Mouse (Mus musculus) CH12.LX (cell line): Measurements from ENCODE around the gene Larp4b. TPM values are rescaled to one million over a fixed set of nuclear protein-coding genes. Genes with fewer than 3 reads are reported as not detected.
A peak's percentile ranks its signal among the peaks of the same experiment; 100 is the strongest.

Experiments
- DNase-seq: peaks from one replicate; pipeline ENCODE4 v3.0.0-alpha.2; 2013; ENCODE audit errors: extremely low read depth
- H3K27ac ChIP-seq: 2 replicates; pipeline ENCODE4 v1.5.1; 2012; ENCODE audit warnings: low read depth, mild to moderate bottlenecking, control low read depth, moderate library complexity; ENCODE audit not compliant: insufficient read depth
- H3K27me3 ChIP-seq: replicated peaks from 2 replicates; pipeline ENCODE3; 2012; ENCODE audit warnings: inconsistent platforms
- H3K36me3 ChIP-seq, 2 experiments: replicated peaks in 1 of 2; 2 replicates each; pipeline versions ENCODE3 to v1.6.1; 2012; ENCODE audit warnings: inconsistent platforms in 1 of 2, low read length in 1 of 2, mild to moderate bottlenecking in 1 of 2, mixed read lengths in 1 of 2, moderate library complexity in 1 of 2; ENCODE audit not compliant: control insufficient read depth in 1 of 2, insufficient read depth in 1 of 2
- H3K4me1 ChIP-seq, 2 experiments: 2 replicates each; pipeline ENCODE4 v1.6.1; 2012; ENCODE audit warnings: inconsistent platforms in 1 of 2, moderate library complexity in 1 of 2; ENCODE audit not compliant: insufficient read depth in 2 of 2, control insufficient read depth in 1 of 2
- H3K4me2 ChIP-seq: 2 replicates; pipeline ENCODE4 v1.6.1; 2012; ENCODE audit warnings: low read depth, mild to moderate bottlenecking, control low read depth; ENCODE audit not compliant: poor library complexity, insufficient read depth, severe bottlenecking
- H3K4me3 ChIP-seq, 3 experiments: fragments of 150-350 bp in 1 of 3; sonication (generic) in 1 of 3; replicated peaks in 1 of 3; 2 replicates each; pipeline versions ENCODE3 to v1.5.1; 2011 to 2012; ENCODE audit warnings: low read depth in 2 of 3, low read length in 2 of 3, mild to moderate bottlenecking in 2 of 3, moderate library complexity in 2 of 3, control low read depth in 1 of 3, improper control_type of control experiment in 1 of 3, inconsistent platforms in 1 of 3, mixed read lengths in 1 of 3; ENCODE audit not compliant: poor library complexity in 1 of 3
- H3K79me2 ChIP-seq: replicated peaks from 2 replicates; pipeline ENCODE4 v1.6.1; 2012; ENCODE audit warnings: mild to moderate bottlenecking, moderate library complexity; ENCODE audit not compliant: control insufficient read depth, poor library complexity, insufficient read depth, severe bottlenecking; ENCODE audit errors: extremely low read depth
- H3K9ac ChIP-seq: 2 replicates; pipeline ENCODE4 v1.6.1; 2012; ENCODE audit warnings: low read depth, mild to moderate bottlenecking, control low read depth, moderate library complexity; ENCODE audit not compliant: insufficient read depth
- H3K9me3 ChIP-seq: replicated peaks from 2 replicates; pipeline ENCODE3; 2012; ENCODE audit warnings: low read length, inconsistent platforms, mixed read lengths
- BHLHE40 ChIP-seq: IDR thresholded peaks from 2 replicates; pipeline ENCODE4 v1.6.1; 2011; ENCODE audit warnings: mild to moderate bottlenecking, low read depth, low read length, improper control_type of control experiment
- CHD2 ChIP-seq: IDR thresholded peaks from 2 replicates; pipeline ENCODE4 v1.6.1; 2011; ENCODE audit warnings: low read length, improper control_type of control experiment
- E2F4 ChIP-seq: IDR thresholded peaks from 2 replicates; pipeline ENCODE4 v1.6.1; 2011; ENCODE audit warnings: low read depth, low read length, improper control_type of control experiment; ENCODE audit not compliant: insufficient replicate concordance
- ELF1 ChIP-seq: IDR thresholded peaks from 2 replicates; pipeline ENCODE4 v1.6.1; 2014; ENCODE audit warnings: low read depth, mild to moderate bottlenecking, inconsistent platforms, low read length, improper control_type of control experiment
- EP300 ChIP-seq: IDR thresholded peaks from 2 replicates; pipeline ENCODE4 v1.6.1; 2011; ENCODE audit warnings: low read length, improper control_type of control experiment
- IRF4 ChIP-seq: IDR thresholded peaks from 2 replicates; pipeline ENCODE4 v1.6.1; 2014; ENCODE audit warnings: low read depth, mild to moderate bottlenecking, inconsistent platforms, low read length, improper control_type of control experiment
- JUN ChIP-seq: IDR thresholded peaks from 2 replicates; pipeline ENCODE4 v1.6.1; 2011; ENCODE audit warnings: low read depth, mild to moderate bottlenecking, low read length, improper control_type of control experiment, moderate library complexity; ENCODE audit not compliant: insufficient read depth
- MAX ChIP-seq: IDR thresholded peaks from 2 replicates; pipeline ENCODE4 v1.6.1; 2011; ENCODE audit warnings: low read length, improper control_type of control experiment
- NRF1 ChIP-seq: IDR thresholded peaks from 2 replicates; pipeline ENCODE4 v1.6.1; 2014; ENCODE audit warnings: low read depth, mild to moderate bottlenecking, inconsistent platforms, low read length, improper control_type of control experiment, moderate library complexity
- PAX5 ChIP-seq: IDR thresholded peaks from 2 replicates; pipeline ENCODE4 v1.6.1; 2012; ENCODE audit warnings: low read length, inconsistent platforms, mixed read lengths
- POLR2A ChIP-seq: IDR thresholded peaks from 2 replicates; pipeline ENCODE4 v1.6.1; 2011; ENCODE audit warnings: low read depth, mild to moderate bottlenecking, improper control_type of control experiment, low read length
- RAD21 ChIP-seq: IDR thresholded peaks from 2 replicates; pipeline ENCODE4 v1.6.1; 2011; ENCODE audit warnings: low read depth, mild to moderate bottlenecking, low read length, improper control_type of control experiment, moderate library complexity
- RCOR1 ChIP-seq: conservative IDR thresholded peaks from 2 replicates; pipeline ENCODE4 v1.6.1; 2012; ENCODE audit warnings: low read depth, mild to moderate bottlenecking, inconsistent platforms, low read length, improper control_type of control experiment
- TCF12 ChIP-seq: IDR thresholded peaks from 2 replicates; pipeline ENCODE4 v1.6.1; 2014; ENCODE audit warnings: low read depth, mild to moderate bottlenecking, inconsistent platforms, low read length, improper control_type of control experiment
- UBTF ChIP-seq: IDR thresholded peaks from 2 replicates; pipeline ENCODE4 v1.6.1; 2012; ENCODE audit warnings: low read depth, mild to moderate bottlenecking, inconsistent platforms, low read length, improper control_type of control experiment, moderate library complexity
- USF2 ChIP-seq: conservative IDR thresholded peaks from 2 replicates; pipeline ENCODE4 v1.6.1; 2011; ENCODE audit warnings: low read depth, low read length, improper control_type of control experiment
- ZC3H11A ChIP-seq: IDR thresholded peaks from 2 replicates; pipeline ENCODE4 v1.6.1; 2012; ENCODE audit warnings: low read depth, mild to moderate bottlenecking, inconsistent platforms, low read length, improper control_type of control experiment
- ZNF384 ChIP-seq: IDR thresholded peaks from 2 replicates; pipeline ENCODE4 v1.6.1; 2012; ENCODE audit warnings: low read depth, low read length, improper control_type of control experiment, inconsistent platforms
- dilution Hi-C: fragments of 300-500 bp; cut with MboI; formaldehyde crosslinking; loops from 2 replicates; pipeline ENCODE4 v1.14.3; 2020; ENCODE audit warnings: low sequenced_read_pairs; ENCODE audit not compliant: extremely low pct_unique_long_range_greater_than_20kb, extremely low pct_ligation_motif_present
- in situ Hi-C: fragments of 300-500 bp; cut with MboI; formaldehyde crosslinking; loops from 3 replicates; pipeline ENCODE4 v1.14.3; 2019; ENCODE audit warnings: low sequenced_read_pairs, low pct_ligation_motif_present, low pct_unique_long_range_greater_than_20kb, mixed read lengths
- polyA plus RNA-seq: library from polyadenylated mRNA; unstranded; fragments of >175 nt; gene quantifications from 2 replicates; pipeline ENCODE4 v1.2.1, GENCODE M21; 2012; ENCODE audit warnings: low read depth; ENCODE audit not compliant: insufficient read length
- total RNA-seq, 2 experiments: library from RNA; depleted of rRNA; stranded (reverse); fragments of 300-350 nt in 1 of 2; fragments of >200 nt in 1 of 2; gene quantifications; 2 replicates each; pipeline ENCODE4 v1.2.3; 2012 to 2014

Gene Larp4b
- total and polyA plus RNA-seq, 3 experiments, result 57.9 to 63.3 (median 58.3) TPM

DNA sequence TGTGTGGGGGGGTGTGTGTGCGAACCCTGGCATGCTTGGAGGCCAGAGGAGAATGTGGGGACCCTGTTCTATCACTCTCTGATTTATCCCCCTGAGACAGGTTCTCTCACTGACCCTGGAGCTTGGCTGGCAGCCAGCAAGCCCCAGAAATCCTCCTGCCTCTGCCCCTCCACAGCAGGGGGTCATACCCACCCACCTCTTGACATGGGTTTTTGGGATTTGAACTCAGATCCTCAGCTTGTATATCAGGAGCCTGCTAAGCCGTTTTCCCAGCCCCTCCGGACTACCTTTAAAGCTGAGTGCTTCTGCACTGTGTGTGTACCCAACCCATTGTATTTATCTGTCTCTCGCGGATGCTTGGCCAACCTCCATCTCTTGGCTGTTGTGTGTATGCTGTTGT, 95.8 kb downstream of the Larp4b start:
- Histone ChIP-seq H3K4me1 (peaks cover 3 to 11% of the 10 kb centered on the region in 2 experiments; a peak in 2 of 4 replicates), H3K36me3 (no peaks in the 10 kb centered on the region), H3K27ac (no peak overlapping the region), H3K9ac (no peak overlapping the region), H3K4me2 (no peak overlapping the region), H3K27me3 (no peaks in the 10 kb centered on the region), H3K4me3 (no peak overlapping the region), H3K9me3 (no peaks in the 10 kb centered on the region), H3K79me2 (no peaks in the 10 kb centered on the region)
- dilution Hi-C loops, result no loop called here
- no peak for TF ChIP-seq CHD2
- no peak for TF ChIP-seq PAX5
- TF ChIP-seq RAD21, result no peak
- no peak for TF ChIP-seq MAX
- no peak for TF ChIP-seq ZC3H11A
- no peak for TF ChIP-seq E2F4
- in situ Hi-C loops, result loop anchor here (10.0 kb wide), 1 partner anchor 445 kb away; no protein-coding TSS in a partner anchor
- no peak for DNase-seq

DNA sequence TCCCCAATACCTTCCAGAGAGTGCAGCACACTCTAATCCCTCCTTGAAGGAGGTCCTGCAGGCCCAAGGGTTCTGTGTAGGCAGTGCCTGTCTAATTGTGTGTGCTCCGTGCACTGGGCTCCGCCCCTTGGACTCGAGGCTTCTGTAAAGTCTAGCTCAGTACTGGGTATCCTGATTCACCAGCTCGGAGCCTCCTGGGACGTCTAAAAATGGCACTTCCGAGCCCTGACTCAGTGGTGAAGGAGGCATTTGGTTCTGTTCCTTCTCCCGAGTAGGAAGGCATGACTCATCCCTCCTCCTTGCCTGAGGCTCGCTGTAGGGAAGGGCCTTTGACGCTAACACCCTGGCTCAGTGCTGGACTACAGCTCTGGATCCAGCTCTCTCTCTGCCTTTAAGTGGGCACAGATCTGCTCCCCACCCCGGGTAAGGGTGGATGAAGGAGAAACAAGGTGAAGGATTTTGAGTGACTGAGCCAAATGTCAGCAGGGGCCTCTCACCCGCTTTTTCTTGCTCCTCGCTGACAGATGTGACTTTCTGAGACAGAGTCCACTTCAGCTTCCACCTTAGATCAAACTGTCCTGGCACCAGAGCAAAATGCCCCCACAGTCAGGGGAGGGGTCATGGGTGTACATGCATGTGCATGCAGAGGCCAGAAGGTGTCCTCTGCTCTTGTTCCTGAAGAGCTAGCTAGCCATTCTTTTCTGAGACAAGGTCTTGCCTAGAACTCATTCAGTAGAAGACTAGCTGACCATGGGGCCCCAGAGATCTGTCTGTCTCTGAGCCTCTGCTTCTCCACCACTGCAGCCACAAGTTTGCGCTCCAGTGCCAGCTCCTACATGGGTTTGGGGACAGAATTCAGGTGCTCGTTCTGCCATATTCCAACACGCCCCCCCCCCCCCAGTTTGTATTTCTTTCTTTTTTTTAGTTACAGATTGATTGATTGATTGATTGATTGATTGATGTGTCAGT, 97.8 kb downstream of the Larp4b start:
- H3K9me3 ChIP-seq, result no peaks in the 10 kb centered on the region
- dilution Hi-C loops (no loop called here), in situ Hi-C loops (loop anchor here (10.0 kb wide), 1 partner anchor 653 kb away; no protein-coding TSS in a partner anchor)
- no peak for DNase-seq
- peak overlapping the region; percentile 12; the same call in 1 of the 2 replicates for H3K4me2 ChIP-seq
- no peaks in the 10 kb centered on the region for H3K79me2 ChIP-seq
- H3K4me1 ChIP-seq, result peaks cover 3 to 11% of the 10 kb centered on the region in 2 experiments; a peak in 2 of 4 replicates
- H3K27ac ChIP-seq, result no peak overlapping the region
- no peaks in the 10 kb centered on the region for H3K27me3 ChIP-seq
- no peak overlapping the region for H3K4me3 ChIP-seq
- no peak overlapping the region for H3K9ac ChIP-seq
- no peak for TF ChIP-seq EP300
- no peak for TF ChIP-seq ELF1
- no peak for TF ChIP-seq USF2
- no peak for TF ChIP-seq POLR2A
- TF ChIP-seq MAX, result no peak
- H3K36me3 ChIP-seq, result no peaks in the 10 kb centered on the region

DNA sequence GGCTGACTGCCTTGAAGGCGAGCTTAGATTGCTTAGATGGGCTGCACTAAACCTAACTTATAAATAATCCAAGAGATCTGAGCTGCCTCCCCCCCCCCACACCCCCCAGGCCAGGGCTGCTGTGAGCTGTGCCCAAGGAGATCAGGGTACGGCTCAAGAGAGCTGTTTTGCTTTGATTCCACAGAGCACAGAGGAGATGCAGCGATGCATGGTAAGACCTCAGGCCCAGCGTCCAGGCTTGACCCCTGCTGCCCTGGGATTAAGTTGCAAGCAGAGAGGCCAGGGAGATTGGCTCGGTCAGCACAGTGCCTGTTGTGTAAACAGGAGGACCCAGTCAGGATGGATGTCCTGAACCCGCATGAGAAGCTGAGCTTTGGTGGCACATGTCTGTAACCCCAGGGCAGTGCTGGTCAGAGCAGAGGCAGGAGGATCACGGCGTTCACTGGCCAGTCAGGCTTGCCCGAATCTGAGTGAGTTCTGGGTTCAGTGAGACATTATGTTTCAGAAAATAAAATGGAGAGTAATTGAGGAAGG, 99.2 kb downstream of the Larp4b start:
- no peak overlapping the region for H3K9ac ChIP-seq
- H3K27me3 ChIP-seq, result no peaks in the 10 kb centered on the region
- in situ Hi-C loops, result loop anchor here (10.0 kb wide), 1 partner anchor 652 kb away; no protein-coding TSS in a partner anchor
- H3K4me2 ChIP-seq, result no peak overlapping the region
- dilution Hi-C loops, result no loop called here
- DNase-seq, result no peak
- peaks cover 3 to 11% of the 10 kb centered on the region in 2 experiments; a peak in 2 of 4 replicates for H3K4me1 ChIP-seq
- no peaks in the 10 kb centered on the region for H3K79me2 ChIP-seq
- H3K9me3 ChIP-seq, result no peaks in the 10 kb centered on the region
- H3K36me3 ChIP-seq, result no peaks in the 10 kb centered on the region
- no peak overlapping the region for H3K27ac ChIP-seq
- TF ChIP-seq NRF1, result no peak
- no peak for TF ChIP-seq RCOR1
- no peak for TF ChIP-seq TCF12
- no peak for TF ChIP-seq CHD2
- TF ChIP-seq MAX, result no peak
- no peak for TF ChIP-seq PAX5
- no peak for TF ChIP-seq IRF4
- no peak for TF ChIP-seq JUN
- no peak for TF ChIP-seq BHLHE40
- TF ChIP-seq UBTF, result no peak
- TF ChIP-seq ZNF384, result no peak
- H3K4me3 ChIP-seq, result no peak overlapping the region
